Comparison of ENCODE assay signal across 8 mouse cellular contexts in the genomic region with DNA sequence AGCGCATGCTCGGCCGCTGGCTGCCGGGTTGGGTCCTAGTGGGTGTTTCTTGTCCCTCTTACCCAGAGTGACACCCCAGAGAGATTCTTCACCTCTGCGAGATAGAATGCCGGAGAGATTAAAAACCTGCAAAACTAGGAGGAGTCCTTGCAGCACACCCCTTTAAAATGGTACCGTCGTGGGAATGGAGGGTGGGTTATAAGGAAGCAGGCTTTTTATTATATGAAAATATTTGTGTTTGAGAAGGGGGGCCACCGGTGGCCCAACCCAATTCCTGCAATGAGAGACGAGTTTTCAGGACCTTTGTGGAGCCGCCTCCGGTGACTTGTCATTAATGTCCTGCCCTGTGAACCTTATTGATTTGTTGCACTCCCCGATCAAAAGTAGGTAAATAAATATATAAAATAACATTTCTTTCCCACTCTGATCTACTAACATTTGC. TPM values are rescaled to one million over a fixed set of nuclear protein-coding genes. Genes with fewer than 3 reads are reported as not detected.
A peak's percentile ranks its signal among the peaks of the same experiment; 100 is the strongest.
DNase-seq lines count a peak whose midpoint lies in the region; ATAC-seq and TF ChIP-seq lines count a peak whose summit lies in the region.

A gene (minus strand): TSS at position 172 of the 442 bp plus-strand sequence.

- peak within 1 kb of the TSS; percentile 93 for H3K27ac ChIP-seq in embryonic facial prominence, embryonic 10.5 days (replicated peaks)
- H3K27ac ChIP-seq in heart, embryonic 13.5 days (replicated peaks), result peak within 1 kb of the TSS; percentile 98
- peak within 1 kb of the TSS; percentile 77 for H3K27ac ChIP-seq in neural tube, embryonic 12.5 days

- DNase-seq in lung, adult 2 months, result peak; percentile 74
- no peak for DNase-seq in lung, postnatal 4 days
- DNase-seq in embryonic facial prominence, embryonic 10.5 days (ENCODE audit: low spot score), result no peak
- peak in 1 of 2 experiments; percentile 18 for DNase-seq in left cerebral cortex, adult 8-10 months (ENCODE audit: low spot score in 2 of 2)
- no peak for DNase-seq in natural killer cell, adult 2 months (ENCODE audit: low spot score in 2 of 2)
- no peak for DNase-seq in ovary, adult 18-20 months (ENCODE audit: low spot score)

- no peak for ATAC-seq in heart, embryonic 13.5 days (ENCODE audit: extremely low read depth, insufficient number of reproducible peaks, low FRiP score, low TSS enrichment)
- peak; percentile 14 for ATAC-seq in neural tube, embryonic 12.5 days (ENCODE audit: low FRiP score, low read depth)

- peaks cover 4% of the 10 kb centered on the region; the same call in 1 of the 2 replicates for H3K4me1 ChIP-seq in lung, adult 2 months (ENCODE audit: control insufficient read depth, insufficient read depth, low read length)
- peaks cover 27% of the 10 kb centered on the region for H3K4me1 ChIP-seq in embryonic facial prominence, embryonic 10.5 days
- H3K4me1 ChIP-seq in heart, embryonic 13.5 days, result peaks cover 24% of the 10 kb centered on the region
- peaks cover 11% of the 10 kb centered on the region for H3K4me1 ChIP-seq in neural tube, embryonic 12.5 days

- TF ChIP-seq CTCF in lung, adult 2 months (IDR thresholded peaks at IDR 0.05; ENCODE audit: insufficient read depth, low read length), result no peak

- peak within 1 kb of the TSS; percentile 83 for H3K4me2 ChIP-seq in heart, embryonic 13.5 days
- H3K4me2 ChIP-seq in neural tube, embryonic 12.5 days (replicated peaks), result peak within 1 kb of the TSS; percentile 74

- peak within 1 kb of the TSS; percentile 92 for H3K9ac ChIP-seq in heart, embryonic 13.5 days
- H3K9ac ChIP-seq in neural tube, embryonic 12.5 days, result peak within 1 kb of the TSS; percentile 80

- H3K9me3 ChIP-seq in embryonic facial prominence, embryonic 10.5 days, result no peaks in the 10 kb centered on the region
- no peaks in the 10 kb centered on the region for H3K9me3 ChIP-seq in heart, embryonic 13.5 days
- H3K9me3 ChIP-seq in neural tube, embryonic 12.5 days, result no peaks in the 10 kb centered on the region

- 4% methylated on average over 13 of the region's 13 CpGs for WGBS in lung, adult 2 months
- 2% methylated on average over 13 of the region's 13 CpGs for WGBS in embryonic facial prominence, embryonic 10.5 days
- 2% methylated on average over 13 of the region's 13 CpGs for WGBS in heart, embryonic 13.5 days
- WGBS in neural tube, embryonic 12.5 days, result 1% methylated on average over 13 of the region's 13 CpGs

- H3K36me3 ChIP-seq in embryonic facial prominence, embryonic 10.5 days (replicated peaks), result peaks cover 17% of the 10 kb centered on the region
- peaks cover 20% of the 10 kb centered on the region for H3K36me3 ChIP-seq in heart, embryonic 13.5 days
- H3K36me3 ChIP-seq in neural tube, embryonic 12.5 days, result 0 out of 2 replicates have a peak, but pooled peaks cover 4% of the 10 kb centered on the region

- TF ChIP-seq POLR2A in lung, adult 2 months (IDR thresholded peaks at IDR 0.05; ENCODE audit: borderline replicate concordance, extremely low read depth, low read depth, low read length), result no peak

- H3K27me3 ChIP-seq in embryonic facial prominence, embryonic 10.5 days (replicated peaks; ENCODE audit: low read depth, poor library complexity, severe bottlenecking), result peaks cover 1% of the 10 kb centered on the region; the same call in 1 of the 2 replicates
- H3K27me3 ChIP-seq in heart, embryonic 13.5 days (replicated peaks), result no peaks in the 10 kb centered on the region
- no peaks in the 10 kb centered on the region for H3K27me3 ChIP-seq in neural tube, embryonic 12.5 days (replicated peaks)

- H3K4me3 ChIP-seq in lung, adult 2 months (replicated peaks; ENCODE audit: extremely low read depth, low read depth, low read length), result peak within 1 kb of the TSS; percentile 85
- peak within 1 kb of the TSS; percentile 76 for H3K4me3 ChIP-seq in embryonic facial prominence, embryonic 10.5 days
- H3K4me3 ChIP-seq in heart, embryonic 13.5 days, result peak within 1 kb of the TSS; percentile 83
- H3K4me3 ChIP-seq in neural tube, embryonic 12.5 days, result peak within 1 kb of the TSS; percentile 78

RNA-seq across cellular contexts. Expression of the gene that starts here (rescaled TPM):
- 17.0 and 25.4 TPM in 2 replicates for polyA plus RNA-seq in lung, adult 2 months (2012; rRNA removed)
- 63.8 and 64.9 TPM in 2 replicates for polyA plus RNA-seq in embryonic facial prominence, embryonic 10.5 days (2016; fragmentation: Nextera tagmentation; extraction: Ambion mirVana)
- polyA plus RNA-seq in heart, embryonic 13.5 days (2015; fragmentation: Nextera tagmentation; extraction: Ambion mirVana), result 60.5 and 70.6 TPM in 2 replicates
- 10 to 100 TPM; 25.1 to 27.8 (median 26.8) TPM for total RNA-seq in left cerebral cortex, adult 8-10 months (2022)
- 62.2 and 63.0 TPM in 2 replicates for polyA plus RNA-seq in neural tube, embryonic 12.5 days (2016; fragmentation: Nextera tagmentation; extraction: Ambion mirVana)
